Mouse (Mus musculus) kidney, postnatal 10 days (tissue): Measurements from ENCODE around the gene Hsph1.

Experiments
- DNase-seq: peaks from one replicate; pipeline ENCODE4 v3.0.0; 2021; ENCODE audit warnings: mixed read lengths

Hsph1 gene

DNA sequence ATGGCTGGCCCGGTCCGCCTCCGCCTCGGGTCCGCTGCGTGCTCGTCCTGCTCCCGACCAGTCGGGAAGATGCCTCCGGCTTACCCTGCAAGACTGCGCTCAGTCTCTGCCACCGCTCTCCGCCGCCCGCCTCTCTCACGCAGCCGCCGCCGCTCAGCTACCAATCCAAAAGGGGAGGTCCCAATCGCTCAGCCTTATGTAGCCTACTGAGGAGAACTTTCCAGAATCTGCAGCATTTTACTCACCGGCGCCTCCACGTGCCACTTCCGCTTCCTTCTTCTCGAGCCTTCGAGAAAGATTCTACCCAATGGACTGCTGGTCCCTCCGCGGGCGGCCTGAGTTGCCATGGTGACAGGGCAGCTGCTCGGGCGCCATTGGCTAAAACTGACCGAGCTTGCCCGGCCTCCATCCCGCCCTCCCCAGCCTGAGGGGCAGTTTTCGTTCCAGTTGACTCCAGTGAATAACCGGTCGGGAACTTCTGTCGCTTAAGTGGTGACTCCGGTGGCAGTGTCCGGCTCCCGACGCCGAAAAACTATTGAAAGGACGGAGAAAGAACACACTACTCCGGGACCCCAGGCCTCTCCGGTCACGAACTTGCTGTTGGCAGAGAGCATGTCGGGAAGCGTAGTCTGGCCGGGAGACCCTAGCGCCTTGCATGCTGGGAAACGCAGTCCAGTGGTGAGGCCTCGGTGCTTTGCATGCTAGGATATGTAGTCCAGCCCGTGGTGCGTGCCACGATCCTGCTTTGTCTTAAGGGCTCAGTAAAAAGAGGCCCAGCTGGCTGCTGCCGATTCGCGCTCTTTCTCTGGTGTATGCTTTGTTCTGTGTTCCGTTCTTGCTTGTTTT is at the start of gene Hsph1:
Gene Hsph1, minus strand, starts transcription at position 302 of the 846 bp plus-strand sequence.
- peak; percentile 98 for DNase-seq

DNA sequence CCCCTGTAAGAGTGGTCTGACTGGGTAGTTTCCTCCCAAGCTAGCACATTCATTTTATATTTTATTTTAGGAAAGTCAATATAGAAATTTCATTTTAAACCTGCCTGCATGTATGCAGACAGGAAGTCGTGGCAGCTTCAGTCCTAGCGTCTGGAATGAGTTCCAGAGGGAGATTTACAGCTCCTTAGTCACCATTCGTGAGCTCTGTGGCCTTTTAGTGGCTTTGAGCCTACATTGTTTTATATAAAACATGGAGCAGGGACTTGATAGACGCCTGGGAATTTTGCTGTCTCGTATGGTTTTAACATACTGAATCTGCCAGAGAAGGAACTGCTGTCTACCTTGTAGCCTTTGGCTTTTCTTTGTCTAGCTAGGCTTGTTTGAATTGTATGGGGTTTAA is 44.8 kb upstream of the Hsph1 start:
- DNase-seq = no peak

DNA sequence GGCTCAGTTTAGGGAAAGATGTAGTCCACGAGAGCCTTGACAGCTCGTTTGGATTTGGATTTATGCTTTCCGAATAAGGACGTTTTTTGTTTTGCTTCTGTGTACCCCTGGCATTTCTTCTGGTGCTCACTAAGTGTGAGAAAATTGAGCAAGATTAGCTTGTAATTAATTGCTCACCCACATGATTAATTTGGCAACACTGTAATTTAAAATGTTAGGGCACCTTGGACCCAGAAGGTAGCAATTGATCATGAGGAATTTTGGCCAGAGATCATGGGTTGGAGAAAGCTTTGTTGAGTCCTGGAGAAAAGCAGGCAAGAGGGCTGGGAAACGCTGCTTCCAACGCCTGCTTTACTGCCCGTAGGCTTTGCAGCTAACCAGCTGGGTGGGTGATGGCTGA is 43.7 kb upstream of the Hsph1 start:
- DNase-seq = no peak

DNA sequence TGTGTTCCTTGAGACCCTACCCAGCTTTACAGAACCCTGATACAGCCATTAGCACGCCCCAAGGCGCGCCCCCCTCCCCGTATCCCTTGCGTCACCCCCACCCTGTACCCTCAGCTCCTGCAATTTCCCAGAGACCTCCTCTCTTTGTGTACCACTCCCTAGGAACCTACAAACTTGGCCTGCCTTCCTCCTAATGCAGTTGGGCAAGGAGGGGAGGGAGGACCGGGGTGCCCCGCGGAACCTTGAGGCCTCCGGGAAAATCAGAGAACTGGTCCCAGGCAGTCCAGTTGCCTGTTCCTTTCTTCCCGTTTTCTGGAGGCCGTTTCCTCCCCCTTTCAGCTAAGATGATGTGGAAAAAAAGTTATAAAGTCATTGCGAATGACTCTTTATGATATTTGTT is 43.2 kb upstream of the Hsph1 start:
- DNase-seq = peak; percentile 23

DNA sequence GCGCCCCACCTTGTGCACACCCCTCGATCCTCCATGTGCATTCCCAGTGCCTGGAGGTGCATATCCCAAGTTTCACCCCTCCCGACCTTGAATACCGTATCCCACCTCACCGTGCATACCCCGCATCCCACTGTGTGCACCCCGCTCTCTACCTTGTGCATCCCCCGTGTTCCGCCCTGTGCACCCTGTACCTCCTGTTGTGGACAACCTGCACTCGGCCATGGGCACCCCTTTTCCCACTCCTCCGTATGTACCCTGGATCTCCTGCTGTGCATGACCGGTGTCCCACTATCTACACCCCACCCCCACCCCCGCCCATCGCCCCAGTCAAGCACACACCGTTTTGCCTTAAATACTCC is 42.8 kb upstream of the Hsph1 start:
- DNase-seq = no peak

DNA sequence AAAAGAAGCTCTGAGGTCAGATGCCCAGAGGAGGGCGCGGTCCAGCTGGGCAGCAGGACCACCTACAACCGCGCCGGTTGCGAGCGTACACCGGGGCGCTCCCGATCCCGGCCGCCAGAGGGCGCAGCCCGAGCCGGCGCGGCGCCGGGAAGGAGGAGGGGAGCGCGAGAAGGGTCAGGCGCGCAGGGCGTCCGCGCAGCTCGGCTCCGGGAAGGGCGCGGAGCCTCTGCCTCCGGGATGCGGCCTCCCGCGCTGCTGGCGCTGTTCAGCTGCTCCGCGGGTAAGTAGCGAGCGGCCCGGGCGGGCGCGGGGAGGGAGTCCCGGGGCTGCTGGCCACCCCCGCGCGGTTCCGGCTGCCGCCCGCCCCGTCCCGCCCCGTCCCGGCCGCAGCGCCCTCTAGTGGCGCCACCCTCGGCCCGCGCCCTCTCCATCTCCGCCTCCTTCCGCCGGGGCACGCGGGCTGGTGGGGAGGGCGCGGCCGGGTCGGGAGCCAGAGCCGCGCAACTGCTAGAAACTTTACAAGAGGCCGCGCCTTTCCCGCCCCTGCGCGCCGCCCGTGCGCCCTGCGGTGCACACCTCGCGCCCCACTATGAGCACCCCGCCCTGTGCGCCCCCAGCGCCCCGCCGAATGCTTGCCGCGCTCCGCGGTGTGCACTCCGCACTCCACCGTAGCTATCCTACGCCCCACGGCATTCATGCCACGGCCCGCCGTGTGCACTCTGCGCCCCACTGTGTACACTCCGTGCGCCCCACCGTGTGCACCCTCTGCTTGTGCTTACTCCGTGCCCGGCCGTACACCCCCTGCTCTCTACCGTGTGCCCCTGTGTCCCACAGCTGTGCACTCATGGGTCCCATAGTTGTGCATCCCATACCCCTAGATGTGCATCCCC is 42.2 kb upstream of the Hsph1 start, which contains the start of gene B3glct:
Gene B3glct, plus strand, starts transcription at position 131 of the 890 bp plus-strand sequence.
- peak; percentile 91 for DNase-seq

DNA sequence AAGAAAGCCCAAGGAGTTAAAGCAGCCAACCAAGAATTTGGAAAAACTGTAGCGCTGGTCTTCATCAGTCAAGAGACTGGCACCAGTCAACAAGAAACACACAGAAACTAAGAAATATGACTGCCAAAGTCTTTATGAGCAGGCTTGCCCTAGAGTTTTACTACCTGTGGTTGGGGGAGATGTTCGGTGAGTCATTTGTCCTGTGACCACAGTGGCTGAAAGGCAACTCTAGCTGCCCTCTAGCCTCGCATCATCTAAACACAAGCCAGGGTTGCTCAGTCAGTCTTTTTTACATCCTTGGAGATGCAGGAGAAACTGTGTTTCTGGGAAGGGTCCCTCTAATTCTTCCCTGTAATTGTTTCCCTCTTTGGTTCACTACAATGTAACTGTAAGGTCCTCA is 41.0 kb upstream of the Hsph1 start:
- DNase-seq = no peak

DNA sequence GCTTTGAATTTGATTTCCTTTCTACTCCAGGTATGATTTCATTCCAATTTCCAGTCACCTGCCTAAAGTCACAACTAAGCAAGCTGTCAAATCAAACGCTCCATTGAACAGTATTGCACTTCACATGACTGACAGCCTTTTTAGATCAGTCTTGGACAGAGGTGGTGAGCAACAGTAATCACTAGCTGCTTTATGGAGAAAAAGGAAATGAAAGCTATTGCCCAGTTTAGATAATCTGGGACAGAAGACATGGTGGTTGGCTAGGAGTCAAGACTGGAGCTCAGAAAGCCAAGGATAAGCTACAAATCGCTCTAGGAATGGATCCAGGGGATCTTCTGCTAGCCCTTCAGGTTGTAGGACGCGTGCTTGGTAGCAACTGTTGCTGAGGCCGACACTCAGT is 27.2 kb upstream of the Hsph1 start:
- no peak for DNase-seq

DNA sequence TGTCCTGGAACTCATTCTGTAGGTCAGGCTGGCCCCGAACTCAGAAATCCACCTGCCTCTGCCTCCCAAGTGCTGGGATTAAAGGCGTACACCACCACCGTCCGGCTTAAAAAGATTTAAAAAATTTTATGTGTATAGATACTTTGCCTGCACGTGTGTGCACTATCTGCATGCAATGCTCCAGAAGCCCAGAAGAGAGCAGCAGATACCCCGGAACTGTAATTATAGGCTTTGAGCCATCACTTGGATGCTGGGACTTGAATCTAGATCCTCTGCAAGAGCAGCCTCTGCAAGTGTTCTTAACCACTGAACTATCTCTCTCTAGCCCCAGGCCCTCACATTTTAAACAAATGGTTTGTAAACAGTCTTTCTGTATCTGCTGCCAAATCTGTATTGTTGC is 26.8 kb upstream of the Hsph1 start:
- DNase-seq = no peak

DNA sequence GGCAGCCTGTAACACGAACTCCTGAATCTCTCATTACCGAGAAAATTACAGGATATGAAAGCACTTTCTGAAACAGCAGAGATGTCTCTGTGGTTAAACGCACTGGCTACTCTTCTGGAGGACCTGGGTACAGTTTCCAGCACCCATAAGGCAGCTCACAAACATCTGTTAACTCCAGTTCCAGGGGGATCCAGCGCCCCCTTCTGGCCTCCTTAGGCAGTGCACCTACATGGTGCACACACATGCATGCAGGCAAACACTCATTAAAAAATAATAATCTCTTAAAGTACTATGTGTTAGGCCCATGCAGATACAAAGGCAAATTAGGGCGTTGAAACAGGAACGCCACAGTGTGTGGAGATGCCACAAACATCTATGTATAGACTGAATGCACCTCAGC is 25.3 kb upstream of the Hsph1 start:
- DNase-seq = no peak

DNA sequence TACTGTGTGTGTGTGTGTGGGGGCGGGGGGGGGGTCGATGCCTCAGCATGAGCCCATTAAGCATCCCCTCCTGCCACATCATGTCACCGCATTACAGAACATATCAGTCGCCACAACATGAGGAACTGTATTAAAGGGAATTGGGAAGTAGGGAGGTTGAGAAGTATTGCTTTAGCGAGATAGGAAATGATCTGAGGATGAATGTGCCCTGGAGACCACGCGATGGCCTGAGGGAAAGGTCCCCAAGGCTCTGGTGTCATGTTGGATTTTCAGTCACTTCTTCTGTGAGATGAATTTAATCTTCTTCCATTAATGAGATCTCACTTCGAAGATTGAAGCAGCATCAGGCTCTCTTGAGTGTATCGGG is 23.2 kb upstream of the Hsph1 start:
- no peak for DNase-seq

DNA sequence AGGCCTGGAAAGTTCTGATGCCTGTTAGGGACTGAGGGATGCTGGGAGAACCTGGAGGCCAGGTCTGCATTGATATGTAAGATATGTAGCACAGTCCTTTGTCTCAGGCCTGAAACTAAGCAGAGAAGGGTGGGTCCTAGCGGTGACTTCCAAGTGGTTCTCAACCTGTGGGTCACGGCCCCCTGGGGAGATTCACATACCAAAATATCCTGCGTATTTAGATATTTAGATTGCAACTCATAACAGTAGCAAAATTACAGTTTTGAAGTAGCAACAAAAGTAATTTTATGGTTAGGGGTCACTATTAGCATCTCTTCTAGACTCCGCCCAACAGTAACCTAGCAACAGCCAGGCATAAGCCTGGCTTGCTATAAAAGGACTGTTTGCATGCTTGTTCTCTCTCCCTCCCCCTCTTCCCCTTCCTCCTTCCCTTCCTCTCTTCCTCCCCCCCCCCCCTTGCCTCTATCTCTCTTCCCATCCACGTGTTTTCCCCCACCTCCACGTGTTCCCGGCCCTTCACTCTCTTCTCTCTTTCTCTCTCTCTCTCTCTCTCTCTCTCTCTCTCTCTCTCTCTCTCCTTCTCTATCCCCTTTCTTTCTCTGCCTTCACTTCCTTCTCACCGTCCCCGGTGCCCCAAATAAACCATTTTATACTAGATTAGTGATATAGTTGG is 22.7 kb upstream of the Hsph1 start:
- DNase-seq = no peak

DNA sequence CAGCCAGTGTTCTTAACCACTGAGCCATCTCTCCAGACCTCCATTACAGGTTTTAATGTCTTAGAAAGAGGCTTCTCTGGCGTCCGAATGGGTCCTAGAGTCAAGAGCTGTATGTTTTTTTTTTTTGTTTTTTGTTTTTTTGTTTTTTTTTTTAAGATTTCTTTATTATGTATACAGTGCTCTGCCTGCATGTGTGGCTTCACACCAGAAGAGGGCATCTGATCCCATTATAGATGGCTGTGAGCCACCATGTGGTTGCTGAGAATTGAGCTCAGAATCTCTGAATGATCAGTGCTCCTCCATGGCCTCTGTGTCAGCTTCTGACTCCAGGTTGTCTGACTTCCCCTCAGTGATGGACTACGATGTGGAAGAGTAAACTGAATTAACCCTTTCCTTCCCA is 21.8 kb upstream of the Hsph1 start:
- DNase-seq = no peak

DNA sequence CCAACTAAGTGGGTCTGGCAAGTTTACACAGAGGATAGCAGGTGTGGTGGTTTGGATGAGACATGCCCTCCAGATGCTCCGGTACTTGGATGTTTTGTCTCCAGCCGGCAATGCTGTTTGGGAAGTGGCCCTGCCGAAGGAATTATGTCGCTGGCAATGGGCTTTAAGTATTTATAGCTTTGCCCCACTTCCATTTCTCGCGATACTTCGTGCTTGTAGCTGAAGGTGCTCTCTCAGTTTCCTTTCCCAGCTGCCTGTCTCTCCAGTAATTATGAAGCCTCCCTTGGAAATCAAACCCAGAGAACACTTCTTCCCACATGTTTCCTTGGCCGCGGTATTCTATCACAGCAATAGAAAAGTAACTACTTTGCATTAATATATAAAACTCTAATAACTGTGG is 19.5 kb upstream of the Hsph1 start:
- no peak for DNase-seq

DNA sequence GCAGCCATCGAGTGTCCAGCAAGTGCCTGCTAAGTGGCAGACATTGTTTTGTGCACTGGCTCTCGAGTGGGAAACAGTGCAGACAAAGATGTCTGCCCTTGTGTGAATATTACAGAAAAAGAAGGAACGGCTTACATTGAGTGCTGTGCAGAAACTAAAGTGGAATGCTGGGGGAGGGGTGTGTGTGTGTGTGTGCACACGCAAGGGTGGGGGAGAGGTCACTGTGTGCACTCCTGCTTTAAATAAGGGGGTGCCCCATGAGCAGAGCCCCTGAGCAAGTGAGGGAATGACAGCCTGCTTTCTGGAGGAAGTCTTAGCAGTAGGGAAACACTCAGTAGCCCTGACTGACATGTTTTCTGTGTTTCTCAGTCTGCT is 14.0 kb upstream of the Hsph1 start:
- DNase-seq = no peak

DNA sequence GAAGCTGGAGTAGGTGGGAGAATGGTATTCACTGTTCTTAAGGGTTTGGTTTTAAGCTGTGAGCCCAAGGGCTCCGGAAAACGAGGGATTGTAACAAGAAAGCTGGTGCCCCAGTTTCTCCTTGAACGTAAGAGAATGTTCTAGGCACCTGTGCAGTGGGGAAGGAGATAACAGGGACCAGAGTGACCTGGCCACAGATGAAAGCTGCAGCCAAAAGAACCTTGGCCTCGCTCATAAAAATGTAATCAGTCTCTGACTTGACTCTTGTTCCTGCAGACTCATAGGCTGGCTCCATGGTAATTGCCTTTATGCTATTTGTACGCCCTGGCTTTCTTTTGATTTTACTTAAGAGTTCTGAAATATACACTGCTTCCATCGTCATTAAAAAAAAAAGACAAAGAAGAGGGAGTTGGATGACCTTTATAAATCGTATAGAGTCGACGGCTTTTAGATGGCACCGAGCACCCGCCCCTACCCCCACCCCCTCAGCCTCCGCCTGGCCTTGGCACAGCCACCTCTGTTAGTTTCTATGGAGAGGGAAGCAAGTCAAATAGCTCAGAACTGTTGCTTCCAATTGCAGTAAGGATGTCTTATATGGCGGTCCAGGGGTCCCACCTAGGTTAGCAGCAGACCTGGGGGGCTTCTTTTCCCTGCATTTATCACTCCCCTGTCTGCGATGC is 13.5 kb upstream of the Hsph1 start:
- DNase-seq = no peak

DNA sequence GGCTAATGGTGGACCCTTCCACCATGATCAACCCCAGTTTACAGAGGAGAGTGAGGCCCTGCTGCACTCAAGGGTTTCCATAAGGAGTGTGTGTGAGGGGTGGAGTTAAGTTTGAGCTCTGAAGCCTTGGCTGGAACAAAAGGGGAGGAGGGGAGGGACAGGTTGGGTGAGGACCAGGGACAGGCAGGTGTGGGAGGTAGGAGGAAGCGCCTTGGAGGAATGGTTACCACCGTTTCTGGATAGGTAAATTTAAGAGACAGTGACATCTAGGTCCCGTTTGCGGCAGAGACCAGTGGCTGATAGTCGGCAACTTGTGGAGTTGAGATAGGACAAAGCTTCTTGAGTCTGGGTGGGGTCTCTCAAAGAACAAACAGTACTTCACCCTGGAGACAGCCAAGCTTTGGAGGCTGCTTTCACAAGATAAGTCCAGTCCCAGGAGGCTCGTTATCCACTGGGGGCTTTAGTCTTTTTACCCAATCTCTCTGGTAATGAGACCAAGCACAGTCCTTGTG is 12.8 kb upstream of the Hsph1 start:
- no peak for DNase-seq

DNA sequence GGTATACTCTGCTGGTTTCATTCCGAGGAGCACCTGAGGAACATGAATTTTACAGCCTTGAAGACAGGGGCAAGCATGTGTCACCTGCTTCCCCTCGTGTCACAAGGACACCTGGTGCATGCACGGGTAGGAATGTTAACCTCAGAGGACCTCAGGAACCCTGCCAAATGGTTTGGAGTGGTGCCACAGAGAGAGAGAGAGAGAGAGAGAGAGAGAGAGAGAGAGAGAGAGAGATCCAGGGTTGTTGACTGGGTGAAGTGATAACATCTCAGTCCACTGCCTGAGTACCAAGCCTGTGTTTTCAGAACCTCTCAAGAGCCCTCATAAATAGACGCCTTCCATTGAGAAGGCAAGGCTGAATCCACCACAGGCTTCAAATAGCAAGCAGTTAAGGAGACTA is 12.0 kb upstream of the Hsph1 start:
- no peak for DNase-seq

DNA sequence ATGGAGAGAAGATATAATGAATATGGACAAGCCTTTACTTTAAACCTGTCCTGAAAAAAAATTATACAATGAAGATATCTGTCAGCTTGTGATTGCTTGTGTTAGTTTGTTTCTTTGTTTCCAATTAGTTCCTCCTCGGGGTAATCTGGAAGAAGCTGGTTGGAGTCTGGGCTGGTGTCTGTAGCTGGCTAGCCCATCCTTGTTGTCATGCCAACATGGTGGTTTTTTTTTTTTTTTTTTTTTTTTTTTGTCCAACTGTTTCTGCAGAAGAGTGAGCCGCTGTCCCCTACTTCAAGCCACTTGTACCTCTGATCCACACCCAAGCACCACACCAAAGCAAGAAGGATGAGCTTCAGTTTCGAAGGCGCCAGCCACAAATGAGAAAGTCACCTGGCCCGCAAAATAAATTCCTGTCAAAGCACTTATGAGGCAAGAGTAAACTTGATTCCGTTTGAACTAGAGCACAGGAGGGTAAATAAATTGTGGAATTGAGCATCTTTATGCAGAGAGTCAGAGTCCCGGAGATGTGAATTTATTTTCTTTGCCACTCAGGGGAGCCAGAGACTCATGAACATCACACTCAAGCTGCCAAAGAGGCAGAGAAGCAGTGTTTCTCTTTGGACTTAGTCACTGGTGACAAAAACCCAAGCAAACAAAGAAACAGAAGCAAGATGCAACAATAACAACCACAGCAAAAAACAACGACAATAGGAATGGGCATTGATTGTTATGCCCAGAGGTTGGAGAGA is 11.4 kb upstream of the Hsph1 start:
- DNase-seq = no peak

DNA sequence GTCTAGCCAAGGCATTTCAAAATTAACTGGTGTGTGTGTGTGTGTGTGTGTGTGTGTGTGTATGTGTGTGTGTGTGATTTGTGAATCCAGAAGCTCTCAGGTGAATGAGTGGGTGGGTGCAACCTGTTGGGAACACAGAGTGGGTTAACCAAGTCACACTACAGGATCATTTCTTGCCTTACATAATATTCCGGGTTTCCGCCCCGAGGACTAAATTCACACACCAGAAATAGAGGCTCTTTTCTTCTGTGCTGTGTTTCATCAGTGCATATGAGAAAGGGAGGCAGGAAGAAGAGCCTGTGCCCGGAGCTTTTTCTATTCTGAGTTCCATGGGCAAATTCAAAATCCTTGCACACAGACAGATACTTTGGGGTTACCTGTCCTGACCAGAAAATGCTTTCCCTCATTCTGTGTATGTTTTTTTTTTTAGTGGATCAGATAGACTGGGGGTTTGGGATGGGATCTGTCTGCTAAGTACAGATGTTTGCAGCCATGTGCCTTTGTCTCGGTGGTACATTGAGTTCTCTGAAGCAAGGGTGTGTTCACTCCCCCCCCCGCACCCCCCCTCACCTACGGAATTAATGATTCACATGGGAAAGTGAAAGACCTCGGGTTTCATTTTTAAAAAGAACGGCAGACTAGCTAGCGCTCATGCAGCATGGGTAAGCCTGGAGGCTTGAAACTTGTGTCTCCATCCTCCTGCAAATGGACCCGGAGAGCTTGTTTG is 6.8 kb upstream of the Hsph1 start:
- DNase-seq = no peak

DNA sequence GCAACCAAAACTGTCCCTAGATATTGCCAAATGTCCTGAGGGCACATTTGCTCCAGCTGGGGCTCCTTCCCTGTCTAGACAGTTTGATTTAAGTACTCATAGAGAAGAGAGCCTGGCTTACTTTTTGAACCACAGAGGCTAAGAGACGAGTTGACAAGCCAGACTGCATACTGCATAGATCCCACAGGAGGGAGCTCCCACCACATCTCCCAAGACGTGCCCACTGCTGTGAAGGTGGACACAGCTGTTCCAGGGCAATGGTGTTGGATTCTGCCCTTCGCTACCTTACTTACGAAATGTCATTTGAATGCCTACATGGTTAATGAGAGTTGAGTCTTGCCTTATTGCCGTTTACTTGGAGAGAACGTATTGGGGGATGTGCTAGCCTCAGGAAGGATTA is 6.2 kb upstream of the Hsph1 start:
- DNase-seq = peak; percentile 30
